8 mouse cellular contexts compared by ENCODE assay signal in the genomic region with DNA sequence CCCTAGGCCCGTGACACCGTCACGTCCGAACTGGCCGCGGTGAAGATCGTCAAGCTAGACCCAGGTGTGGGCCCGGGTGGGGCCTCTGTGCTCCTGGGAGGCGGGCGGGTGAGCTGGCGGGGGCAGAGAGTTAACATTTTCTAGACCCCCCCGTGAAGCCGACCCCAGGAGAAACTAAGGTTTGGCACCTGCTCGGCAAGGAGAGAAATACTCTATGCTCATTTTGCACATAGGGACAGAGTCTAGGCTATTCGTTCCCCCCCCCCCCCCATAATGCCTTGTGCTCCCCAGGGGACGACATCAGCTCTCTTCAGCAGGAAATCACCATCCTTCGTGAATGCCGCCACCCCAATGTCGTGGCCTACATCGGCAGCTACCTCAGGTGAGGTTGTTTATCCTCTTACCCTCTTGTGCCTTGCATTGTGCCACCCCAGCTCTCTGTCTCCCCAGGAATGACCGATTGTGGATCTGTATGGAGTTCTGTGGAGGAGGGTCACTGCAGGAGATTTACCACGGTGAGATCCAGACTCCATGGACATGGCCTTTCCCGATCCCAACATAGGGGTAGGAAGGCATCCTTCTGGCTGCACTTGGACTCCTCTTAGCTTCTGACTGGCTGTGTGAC. TPM values are rescaled to one million over a fixed set of nuclear protein-coding genes. Genes with fewer than 3 reads are reported as not detected.
A peak's percentile ranks its signal among the peaks of the same experiment; 100 is the strongest.
DNase-seq lines count a peak whose midpoint lies in the region; ATAC-seq and TF ChIP-seq lines count a peak whose summit lies in the region.

No protein-coding gene starts in this region.

- peak overlapping the region; percentile 74 for H3K9ac ChIP-seq in embryonic facial prominence, embryonic 11.5 days (replicated peaks; ENCODE audit: low read length)
- peak overlapping the region; percentile 78 for H3K9ac ChIP-seq in neural tube, embryonic 13.5 days

- H3K27me3 ChIP-seq in embryonic facial prominence, embryonic 11.5 days (ENCODE audit: control insufficient read depth, insufficient read depth, low read length) = no peaks in the 10 kb centered on the region
- no peaks in the 10 kb centered on the region for H3K27me3 ChIP-seq in neural tube, embryonic 13.5 days

- peak overlapping the region; percentile 81 for H3K4me3 ChIP-seq in layer of hippocampus, adult 2 months
- peak overlapping the region; percentile 66 for H3K4me3 ChIP-seq in embryonic facial prominence, embryonic 11.5 days (ENCODE audit: low read depth, low read length)
- peak overlapping the region; percentile 59 for H3K4me3 ChIP-seq in neural tube, embryonic 13.5 days

- TF ChIP-seq CTCF in layer of hippocampus, adult 2 months (conservative IDR thresholded peaks at IDR 0.05) = no peak

- H3K4me2 ChIP-seq in embryonic facial prominence, embryonic 11.5 days (ENCODE audit: low read depth, low read length) = peak overlapping the region; percentile 90
- H3K4me2 ChIP-seq in neural tube, embryonic 13.5 days = peak overlapping the region; percentile 85

- no peak for DNase-seq in layer of hippocampus, adult 2 months (ENCODE audit: low spot score in 2 of 2)
- no peak for DNase-seq in layer of hippocampus, postnatal 10 days (ENCODE audit: low spot score in 2 of 2)
- no peak for DNase-seq in embryonic facial prominence, embryonic 11.5 days (ENCODE audit: low spot score)
- peak; percentile 71 for DNase-seq in induced T-regulatory cell, adult 2 months (ENCODE audit: low read depth)
- DNase-seq in ovary, postnatal 14 days (ENCODE audit: low spot score) = no peak
- DNase-seq in embryo, embryonic 11 days = no peak

- ATAC-seq in embryonic facial prominence, embryonic 11.5 days (replicated peaks; ENCODE audit: insufficient number of reproducible peaks, low FRiP score, low TSS enrichment, low read depth) = 0 out of 2 replicates have a peak, but pooled peaks have one; percentile 20
- ATAC-seq in neural tube, embryonic 13.5 days (ENCODE audit: low read depth) = 0 out of 2 replicates have a peak, but pooled peaks have one; percentile 12
- ATAC-seq in erythroid progenitor cell, adult 5-6 weeks (replicated peaks; ENCODE audit: low FRiP score, poor library complexity, severe bottlenecking) = no peak

- whole genome bisulfite sequencing in embryonic facial prominence, embryonic 11.5 days = 9% methylated on average over 23 of the region's 23 CpGs
- 12% methylated on average over 23 of the region's 23 CpGs for WGBS in neural tube, embryonic 13.5 days

- H3K9me3 ChIP-seq in embryonic facial prominence, embryonic 11.5 days (replicated peaks; ENCODE audit: control insufficient read depth, low read length) = no peaks in the 10 kb centered on the region
- H3K9me3 ChIP-seq in neural tube, embryonic 13.5 days = no peaks in the 10 kb centered on the region

- H3K36me3 ChIP-seq in embryonic facial prominence, embryonic 11.5 days (replicated peaks; ENCODE audit: control insufficient read depth, insufficient read depth, low read depth, low read length) = peaks cover 12% of the 10 kb centered on the region
- H3K36me3 ChIP-seq in neural tube, embryonic 13.5 days = peaks cover 78% of the 10 kb centered on the region

- H3K27ac ChIP-seq in layer of hippocampus, adult 2 months = peak overlapping the region; percentile 84
- peak overlapping the region; percentile 59 for H3K27ac ChIP-seq in embryonic facial prominence, embryonic 11.5 days (replicated peaks; ENCODE audit: low read depth, low read length)
- H3K27ac ChIP-seq in neural tube, embryonic 13.5 days (replicated peaks) = peak overlapping the region; percentile 18; the same call in 1 of the 2 replicates

- H3K4me1 ChIP-seq in embryonic facial prominence, embryonic 11.5 days (ENCODE audit: control insufficient read depth, insufficient read depth, low read length) = peaks cover 5% of the 10 kb centered on the region; the same call in 1 of the 2 replicates
- H3K4me1 ChIP-seq in neural tube, embryonic 13.5 days (replicated peaks) = peaks cover 29% of the 10 kb centered on the region

RNA-seq across cellular contexts. Expression of a gene that starts 0.6 kb away (rescaled TPM):
- 100 to 1,000 TPM in 1 of 2 experiments, 10 to 100 TPM in 1; 81.9 to 105 TPM for total RNA-seq in layer of hippocampus, adult 2 months (2021)
- total RNA-seq in layer of hippocampus, postnatal 10 days (2021) = 10 to 100 TPM; 79.3 to 86.2 TPM
- polyA plus RNA-seq in embryonic facial prominence, embryonic 11.5 days (2014; fragmentation: Nextera tagmentation; extraction: Ambion mirVana) = 5.6 and 6.4 TPM in 2 replicates
- polyA plus RNA-seq in neural tube, embryonic 13.5 days (2015; fragmentation: Nextera tagmentation; extraction: Ambion mirVana) = 13.5 and 17.0 TPM in 2 replicates
- total RNA-seq in erythroid progenitor cell, adult 5-6 weeks (2015; ENCODE audit: low replicate concordance) = 14.7 and 19.8 TPM in 2 replicates
- 19.4 and 37.7 TPM in 2 replicates for total RNA-seq in erythroid progenitor cell, adult 5-6 weeks (2017; ENCODE audit: low replicate concordance)

RNA-seq across cellular contexts. Expression of a gene that starts 6.8 kb away (rescaled TPM):
- 10 to 100 TPM; 63.3 to 72.1 TPM for total RNA-seq in layer of hippocampus, adult 2 months (2021)
- total RNA-seq in layer of hippocampus, postnatal 10 days (2021) = 10 to 100 TPM; 72.0 to 73.6 TPM
- 49.7 and 51.1 TPM in 2 replicates for polyA plus RNA-seq in embryonic facial prominence, embryonic 11.5 days (2014; fragmentation: Nextera tagmentation; extraction: Ambion mirVana)
- 71.5 and 73.9 TPM in 2 replicates for polyA plus RNA-seq in neural tube, embryonic 13.5 days (2015; fragmentation: Nextera tagmentation; extraction: Ambion mirVana)
- 5.4 and 23.9 TPM in 2 replicates for total RNA-seq in erythroid progenitor cell, adult 5-6 weeks (2015; ENCODE audit: low replicate concordance)
- 10.0 and 17.1 TPM in 2 replicates for total RNA-seq in erythroid progenitor cell, adult 5-6 weeks (2017; ENCODE audit: low replicate concordance)

RNA-seq across cellular contexts. Expression of a gene that starts 21.9 kb away (rescaled TPM):
- total RNA-seq in layer of hippocampus, adult 2 months (2021) = 100 to 1,000 TPM; 208 to 222 TPM
- total RNA-seq in layer of hippocampus, postnatal 10 days (2021) = 100 to 1,000 TPM; 190 to 194 TPM
- 157 and 172 TPM in 2 replicates for polyA plus RNA-seq in embryonic facial prominence, embryonic 11.5 days (2014; fragmentation: Nextera tagmentation; extraction: Ambion mirVana)
- 107 and 119 TPM in 2 replicates for polyA plus RNA-seq in neural tube, embryonic 13.5 days (2015; fragmentation: Nextera tagmentation; extraction: Ambion mirVana)
- 145 and 153 TPM in 2 replicates for total RNA-seq in erythroid progenitor cell, adult 5-6 weeks (2015; ENCODE audit: low replicate concordance)
- 171 and 223 TPM in 2 replicates for total RNA-seq in erythroid progenitor cell, adult 5-6 weeks (2017; ENCODE audit: low replicate concordance)

RNA-seq across cellular contexts. Expression of a gene that starts 35.3 kb away (rescaled TPM):
- 1 to 10 TPM; 5.0 to 5.6 TPM for total RNA-seq in layer of hippocampus, adult 2 months (2021)
- total RNA-seq in layer of hippocampus, postnatal 10 days (2021) = 1 to 10 TPM; 5.0 TPM
- polyA plus RNA-seq in embryonic facial prominence, embryonic 11.5 days (2014; fragmentation: Nextera tagmentation; extraction: Ambion mirVana) = 0.43 and 0.61 TPM in 2 replicates
- polyA plus RNA-seq in neural tube, embryonic 13.5 days (2015; fragmentation: Nextera tagmentation; extraction: Ambion mirVana) = 0.26 and 0.57 TPM in 2 replicates
- total RNA-seq in erythroid progenitor cell, adult 5-6 weeks (2015; ENCODE audit: low replicate concordance) = 0.36 TPM in 1 of 2 replicates, not detected in the other
- total RNA-seq in erythroid progenitor cell, adult 5-6 weeks (2017; ENCODE audit: low replicate concordance) = 1.4 and 1.5 TPM in 2 replicates

RNA-seq across cellular contexts. Expression of a gene that starts 42.6 kb away (rescaled TPM):
- 10 to 100 TPM; 13.0 to 18.8 TPM for total RNA-seq in layer of hippocampus, adult 2 months (2021)
- 10 to 100 TPM; 16.2 to 17.4 TPM for total RNA-seq in layer of hippocampus, postnatal 10 days (2021)
- polyA plus RNA-seq in embryonic facial prominence, embryonic 11.5 days (2014; fragmentation: Nextera tagmentation; extraction: Ambion mirVana) = 1.4 and 2.8 TPM in 2 replicates
- polyA plus RNA-seq in neural tube, embryonic 13.5 days (2015; fragmentation: Nextera tagmentation; extraction: Ambion mirVana) = 5.7 and 6.3 TPM in 2 replicates
- 2.2 and 4.6 TPM in 2 replicates for total RNA-seq in erythroid progenitor cell, adult 5-6 weeks (2015; ENCODE audit: low replicate concordance)
- total RNA-seq in erythroid progenitor cell, adult 5-6 weeks (2017; ENCODE audit: low replicate concordance) = 0.64 and 2.6 TPM in 2 replicates

Comparison
In these comparisons a context has a peak if more than half of its experiments do, and no peak if none do; other contexts are left out.
1. H3K27ac ChIP-seq: peak in every context shown above with its lines; median percentile 84 in layer of hippocampus, adult 2 months; 59 in embryonic facial prominence, embryonic 11.5 days; 18 in neural tube, embryonic 13.5 days.